Mouse (Mus musculus) mesoderm, embryonic 11.5 days (tissue): ENCODE data around the gene Sft2d2.

Source experiments
- DNase-seq: peaks from one replicate; pipeline ENCODE4 v3.0.0-alpha.2; 2012; ENCODE audit warnings: low read depth, low spot score

Sft2d2 gene

DNA sequence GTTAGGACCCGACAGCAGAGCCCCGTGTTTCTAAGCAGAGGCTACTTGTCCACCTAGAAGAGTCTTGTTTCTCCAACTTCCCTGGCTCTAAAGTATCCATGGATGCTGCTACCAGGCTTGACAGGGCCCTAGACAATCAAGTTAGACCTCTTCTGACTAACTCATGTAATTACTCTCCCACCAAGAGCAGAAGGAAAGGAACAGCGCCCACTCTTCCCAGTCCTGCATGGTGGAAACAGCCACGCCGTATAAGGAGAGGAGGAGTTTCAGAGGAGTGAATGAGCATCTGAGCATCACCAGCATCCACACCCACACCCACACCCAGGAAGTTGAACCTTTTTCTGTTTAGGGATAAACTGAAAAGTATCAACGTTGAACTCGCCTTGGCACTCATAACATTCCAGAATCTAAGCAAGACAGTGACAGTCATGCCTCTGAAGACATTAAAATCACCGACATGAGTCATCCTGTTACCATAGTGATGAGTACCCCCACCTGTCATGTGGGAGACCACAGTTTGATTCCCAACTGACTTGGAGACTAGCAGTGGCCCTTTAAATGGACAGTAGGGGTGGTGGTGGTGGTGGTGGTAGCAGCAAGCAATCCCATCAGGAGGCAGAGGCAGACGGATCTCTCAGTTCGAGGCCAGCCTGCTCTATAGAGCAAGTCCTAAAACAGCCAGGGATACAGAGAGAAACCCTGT lies 3.5 kb downstream of the Sft2d2 start:
- no peak for DNase-seq

DNA sequence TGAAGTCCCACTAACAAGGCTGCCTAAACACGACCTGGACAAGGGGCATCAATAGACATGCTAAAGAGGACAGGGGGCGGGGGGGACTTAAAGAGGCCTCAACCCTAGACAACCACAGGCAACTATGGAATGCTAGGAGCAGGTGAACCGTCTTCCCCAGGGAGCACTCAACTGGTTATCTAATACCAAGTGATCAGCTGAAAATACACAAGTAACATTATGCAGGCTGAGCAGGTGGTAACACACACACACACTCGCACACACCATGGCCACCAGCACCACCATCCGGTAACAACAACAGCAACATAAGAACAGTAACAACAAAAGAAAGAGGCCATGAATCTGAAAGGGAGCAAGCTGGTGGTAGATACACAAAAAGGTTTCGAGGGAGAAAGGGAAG lies 4.2 kb downstream of the Sft2d2 start:
- DNase-seq, result no peak

- DNase-seq, result no peak
Measured at GRCm38 (mm10) chr1:165188806-165189580, 5.2 kb downstream of the Sft2d2 start.

GRCm38 (mm10) chr1:165187357-165187756 lies 6.9 kb downstream of the Sft2d2 start:
- no peak for DNase-seq

GRCm38 (mm10) chr1:165186491-165186890 lies 7.7 kb downstream of the Sft2d2 start:
- no peak for DNase-seq

DNA sequence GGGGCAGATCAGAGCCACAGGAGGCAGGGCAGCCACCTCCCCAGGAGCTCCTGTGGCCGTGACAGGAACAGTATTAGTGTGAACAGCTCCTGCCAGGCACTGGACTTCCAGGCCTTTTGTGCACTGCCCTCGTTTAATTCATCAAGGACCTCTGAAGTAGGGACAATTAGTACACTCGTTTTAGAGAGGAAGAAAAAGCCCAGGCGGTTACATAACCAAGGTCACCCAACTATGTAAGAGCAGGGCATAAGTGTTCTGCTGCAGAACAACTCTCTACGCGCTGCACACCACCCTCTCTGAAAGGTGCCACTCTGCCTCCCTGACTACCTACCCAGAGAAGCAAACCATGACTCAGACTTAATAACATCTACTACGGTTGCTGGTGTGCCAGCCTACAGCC lies 9.1 kb downstream of the Sft2d2 start:
- no peak for DNase-seq

DNA sequence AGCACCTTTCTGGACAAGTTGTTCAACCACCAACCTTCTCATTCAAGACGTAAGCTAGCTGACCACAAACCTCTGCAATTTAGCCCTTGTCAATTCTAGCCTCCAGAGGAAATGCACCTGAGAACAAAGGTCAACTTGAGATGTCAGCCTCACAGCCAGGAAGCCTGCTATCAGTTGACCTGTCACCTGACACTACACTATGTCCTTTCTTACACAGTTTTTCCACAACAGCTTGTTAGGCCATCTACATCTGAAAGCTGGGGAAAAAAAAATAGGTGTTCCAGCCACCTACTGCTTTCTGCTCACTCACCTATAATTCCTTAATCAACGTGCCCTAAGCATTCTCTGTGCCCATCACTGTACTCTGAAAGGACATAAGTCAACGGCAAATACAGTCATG lies 10.1 kb downstream of the Sft2d2 start:
- DNase-seq, result no peak

DNA sequence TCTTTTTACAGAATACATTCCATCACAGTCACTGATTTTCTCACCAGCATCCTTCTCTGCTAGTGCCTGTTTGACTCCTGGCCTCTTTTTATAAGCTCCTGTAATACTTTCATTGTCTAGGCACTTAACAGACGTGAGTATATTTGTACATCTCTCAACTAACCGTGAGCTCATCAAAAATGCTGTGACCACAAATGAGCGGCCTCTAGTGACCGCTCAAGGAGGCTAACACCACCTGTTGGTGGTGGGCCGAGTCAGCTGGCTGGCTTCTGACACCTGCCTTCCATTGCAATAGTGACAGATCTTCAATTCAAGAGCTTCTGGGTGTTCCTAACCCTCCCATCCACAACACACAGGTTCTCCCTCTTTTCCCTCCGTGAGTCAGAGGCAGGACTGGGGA lies 10.8 kb downstream of the Sft2d2 start:
- no peak for DNase-seq

DNA sequence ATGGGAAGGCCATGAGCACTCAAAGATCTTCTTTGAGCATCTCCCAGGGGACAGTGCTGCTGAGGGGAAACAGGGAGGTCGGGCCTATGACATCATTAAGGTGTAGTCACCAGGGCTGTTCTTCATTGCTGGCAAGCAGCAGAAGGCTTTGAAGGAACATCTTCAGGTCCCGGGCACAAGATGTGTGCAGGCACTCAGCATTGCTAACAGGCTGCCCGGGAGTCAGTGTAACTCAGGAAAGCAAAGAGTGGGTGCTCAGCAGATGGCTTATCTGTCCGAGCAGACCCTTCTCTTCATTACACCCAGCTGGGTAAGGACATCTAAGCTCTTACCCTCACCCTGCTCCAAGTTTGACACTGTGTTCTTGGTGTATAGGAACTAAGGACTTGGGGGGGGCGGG lies 14.9 kb downstream of the Sft2d2 start:
- DNase-seq, result no peak

DNA sequence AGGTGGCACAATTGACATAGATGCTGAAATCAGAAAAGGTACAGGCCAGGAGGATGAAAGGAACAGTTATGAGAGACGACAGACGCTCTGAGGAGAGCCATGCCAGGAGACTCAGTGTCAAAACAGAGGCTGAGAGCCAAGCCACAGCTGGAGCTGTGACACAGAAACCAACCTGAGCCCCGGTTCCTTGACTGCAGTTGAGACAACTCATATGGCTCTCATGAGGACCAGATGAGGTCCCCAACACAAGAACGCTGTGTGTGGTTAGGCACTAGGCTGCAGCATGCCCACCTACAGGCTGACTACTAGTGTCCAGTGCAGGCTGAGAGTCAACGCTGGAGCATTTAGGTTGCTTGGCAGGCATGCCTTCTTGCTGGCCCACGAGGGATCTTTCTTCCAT lies 16.2 kb downstream of the Sft2d2 start:
- no peak for DNase-seq

GRCm38 (mm10) chr1:165174059-165174616 lies 20.1 kb downstream of the Sft2d2 start:
- DNase-seq, result no peak

DNA sequence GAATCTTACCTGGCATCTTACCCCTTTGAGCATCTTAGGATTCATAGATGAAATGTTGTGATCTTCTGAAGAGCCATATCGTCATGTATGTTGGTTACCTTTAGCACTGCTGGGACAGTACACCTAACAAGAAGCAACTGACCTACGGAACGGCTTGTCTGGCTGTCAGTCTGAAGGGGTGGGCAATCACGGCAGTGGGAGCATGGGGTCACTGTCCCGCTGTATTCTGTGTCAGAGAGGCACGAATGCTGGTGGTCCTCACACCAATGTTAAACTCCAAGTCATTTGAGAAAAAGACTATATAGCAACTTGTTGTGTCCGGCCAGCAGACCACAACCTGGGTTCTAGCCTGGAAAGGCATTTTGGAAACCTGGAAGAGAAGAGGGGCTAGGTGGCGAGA lies 23.0 kb downstream of the Sft2d2 start:
- DNase-seq, result no peak

- no peak for DNase-seq
Measured at GRCm38 (mm10) chr1:165170157-165170556, 24.1 kb downstream of the Sft2d2 start.

DNA sequence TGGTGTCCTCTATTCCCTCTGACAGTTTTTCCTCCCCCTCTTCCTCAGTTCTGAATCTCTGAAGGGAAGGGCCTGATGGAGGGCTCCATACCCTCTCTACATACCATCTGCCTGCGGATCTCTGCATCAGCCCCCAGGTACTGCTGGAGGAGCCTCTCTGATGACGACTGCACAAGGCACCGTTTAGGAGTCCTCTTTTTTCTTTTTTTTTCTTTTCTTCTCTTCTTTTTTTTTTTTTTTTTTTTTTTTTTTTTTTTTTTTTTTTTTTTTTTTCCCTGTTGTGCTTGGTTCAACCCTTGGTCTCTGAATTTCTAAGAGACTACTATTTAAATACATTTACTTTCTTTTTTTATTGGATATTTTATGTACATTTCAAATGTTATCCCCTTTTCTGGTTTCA lies 24.8 kb downstream of the Sft2d2 start:
- DNase-seq, result no peak

DNA sequence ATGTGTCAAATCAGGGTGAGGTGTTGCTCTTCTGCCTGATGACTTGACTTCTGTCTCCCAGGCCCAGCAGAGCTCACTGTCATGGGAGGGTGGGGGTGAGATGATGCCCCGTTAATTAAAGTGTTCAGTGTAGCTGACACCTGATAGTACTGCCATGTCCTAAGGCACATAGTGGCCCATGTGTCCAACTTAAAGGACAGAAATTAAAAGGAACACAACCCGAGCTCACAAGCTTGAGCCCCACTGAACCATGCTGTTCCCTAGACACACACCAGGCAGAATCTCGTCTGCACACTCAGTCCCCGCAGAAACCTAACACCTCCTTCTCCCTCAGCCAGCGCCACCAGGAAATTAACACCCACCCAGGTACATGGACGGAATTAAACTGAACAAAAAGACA lies 29.3 kb downstream of the Sft2d2 start:
- no peak for DNase-seq

- DNase-seq, result no peak
Measured at GRCm38 (mm10) chr1:165160723-165161405, 33.4 kb downstream of the Sft2d2 start, which contains the start of gene Tbx19. TSS of gene Tbx19 (minus strand) at chr1:165160773.

DNA sequence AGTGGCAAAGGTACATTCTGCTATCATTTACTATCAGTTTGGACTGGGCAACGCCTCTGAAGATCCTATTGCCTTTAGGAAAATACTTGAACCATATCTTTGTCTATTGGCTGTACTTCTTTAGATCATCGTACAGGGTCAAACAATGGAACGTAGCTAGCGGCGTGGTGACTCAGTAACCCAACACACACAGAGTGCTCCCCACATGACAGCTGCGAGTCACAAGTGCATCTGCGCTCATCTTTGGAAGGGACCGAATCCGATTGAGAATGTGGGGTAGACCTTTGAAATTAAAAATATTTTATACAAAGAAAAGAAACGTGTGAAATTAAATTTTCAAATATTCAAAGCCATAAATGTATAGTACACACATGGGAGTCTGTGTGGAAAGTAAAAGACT lies 35.4 kb downstream of the Sft2d2 start:
- no peak for DNase-seq

DNA sequence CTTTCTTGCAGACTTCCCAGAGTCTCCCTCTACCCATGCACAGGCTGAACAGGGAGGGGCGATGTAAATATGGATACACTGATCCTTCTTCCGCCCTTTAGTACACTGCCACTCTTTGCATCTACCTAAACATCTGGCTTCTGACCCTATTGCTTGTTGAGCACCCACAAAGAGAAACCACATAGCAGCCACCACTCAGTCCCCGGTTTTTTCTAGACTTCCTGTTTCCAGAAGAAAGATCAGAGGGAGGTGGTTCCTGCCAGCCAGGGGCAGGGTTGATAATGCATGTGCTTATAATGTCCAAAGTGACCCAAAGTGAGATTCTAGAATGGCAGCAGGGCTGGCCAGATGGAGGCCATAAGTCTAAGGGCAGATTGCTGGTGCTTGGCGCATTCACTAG lies 40.1 kb downstream of the Sft2d2 start:
- no peak for DNase-seq

DNA sequence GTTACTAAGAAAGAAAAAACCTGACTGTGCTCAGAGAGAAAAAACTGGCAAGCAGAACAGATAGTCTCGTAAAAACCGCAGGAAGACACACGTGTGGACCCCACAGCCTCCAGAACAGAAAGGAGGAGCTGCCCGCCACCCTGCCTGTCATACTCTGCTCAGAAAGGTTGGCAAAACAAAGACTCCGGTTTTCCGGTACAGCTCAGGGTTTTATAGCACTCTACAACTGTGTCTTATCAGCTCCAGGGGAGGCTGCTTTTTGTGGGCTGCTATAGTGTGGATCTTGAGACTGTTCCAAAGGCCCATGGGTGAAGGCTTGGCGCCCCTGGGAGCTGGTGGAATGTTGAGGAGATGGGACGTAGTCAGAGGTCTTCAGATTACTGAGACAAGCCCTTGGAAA lies 43.0 kb downstream of the Sft2d2 start:
- no peak for DNase-seq

- no peak for DNase-seq
Measured at GRCm38 (mm10) chr1:165142343-165142916, 51.8 kb downstream of the Sft2d2 start.

DNA sequence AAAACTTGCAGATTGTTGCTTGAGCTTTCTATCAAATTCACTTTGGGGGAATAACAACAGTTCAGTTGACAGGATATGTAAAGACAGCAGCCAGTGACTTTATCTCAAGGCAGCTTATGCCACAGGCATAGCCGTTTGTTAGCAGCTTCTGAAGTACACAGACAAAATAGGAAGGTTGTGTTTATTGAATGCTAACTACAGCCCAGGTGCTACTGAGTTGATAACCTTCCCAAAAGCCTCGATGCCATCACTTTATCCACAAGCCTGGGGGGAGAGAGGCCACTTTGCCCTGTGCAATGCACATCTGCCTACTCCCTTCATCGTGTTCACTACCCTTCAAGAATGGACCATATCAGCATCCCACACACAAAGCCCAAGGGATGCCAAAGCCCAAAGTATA lies 54.0 kb downstream of the Sft2d2 start:
- DNase-seq, result no peak

DNA sequence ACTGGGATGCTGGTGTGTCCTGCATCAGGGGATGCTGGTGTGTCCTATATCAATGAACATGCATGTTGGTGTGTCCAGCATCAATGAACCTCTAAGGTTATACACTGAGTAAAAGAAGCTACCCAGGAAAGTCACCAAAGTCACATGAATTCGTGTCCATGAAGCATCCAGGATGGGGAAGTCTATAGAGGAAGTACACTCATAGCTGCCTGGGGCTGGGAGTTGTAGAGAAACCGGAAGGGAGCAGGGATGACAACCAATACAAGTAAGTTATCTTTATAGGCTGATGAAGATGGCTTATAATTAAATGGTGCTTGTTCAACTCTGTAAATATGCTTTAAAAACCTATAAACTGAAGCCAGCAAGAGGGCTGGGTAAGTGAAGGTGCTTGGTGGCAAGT lies 60.4 kb downstream of the Sft2d2 start:
- no peak for DNase-seq
